Mouse (Mus musculus) small intestine, adult 2 months (tissue): Measurements from ENCODE around the gene Camkk1.

Experiments used
- CTCF ChIP-seq: fragments of 200-500 bp; IDR thresholded peaks from 2 replicates; pipeline ENCODE4 v1.5.1; 2012; ENCODE audit warnings: low read depth, mild to moderate bottlenecking, control low read depth, inconsistent platforms, low read length, moderate library complexity, mixed read lengths; ENCODE audit not compliant: insufficient replicate concordance, insufficient read length; ENCODE audit errors: extremely low read depth
- POLR2A ChIP-seq: fragments of 200-500 bp; IDR thresholded peaks from 2 replicates; pipeline ENCODE4 v1.6.1; 2012; ENCODE audit warnings: low read depth, mild to moderate bottlenecking, control low read depth, inconsistent platforms, low read length, moderate library complexity

DNA sequence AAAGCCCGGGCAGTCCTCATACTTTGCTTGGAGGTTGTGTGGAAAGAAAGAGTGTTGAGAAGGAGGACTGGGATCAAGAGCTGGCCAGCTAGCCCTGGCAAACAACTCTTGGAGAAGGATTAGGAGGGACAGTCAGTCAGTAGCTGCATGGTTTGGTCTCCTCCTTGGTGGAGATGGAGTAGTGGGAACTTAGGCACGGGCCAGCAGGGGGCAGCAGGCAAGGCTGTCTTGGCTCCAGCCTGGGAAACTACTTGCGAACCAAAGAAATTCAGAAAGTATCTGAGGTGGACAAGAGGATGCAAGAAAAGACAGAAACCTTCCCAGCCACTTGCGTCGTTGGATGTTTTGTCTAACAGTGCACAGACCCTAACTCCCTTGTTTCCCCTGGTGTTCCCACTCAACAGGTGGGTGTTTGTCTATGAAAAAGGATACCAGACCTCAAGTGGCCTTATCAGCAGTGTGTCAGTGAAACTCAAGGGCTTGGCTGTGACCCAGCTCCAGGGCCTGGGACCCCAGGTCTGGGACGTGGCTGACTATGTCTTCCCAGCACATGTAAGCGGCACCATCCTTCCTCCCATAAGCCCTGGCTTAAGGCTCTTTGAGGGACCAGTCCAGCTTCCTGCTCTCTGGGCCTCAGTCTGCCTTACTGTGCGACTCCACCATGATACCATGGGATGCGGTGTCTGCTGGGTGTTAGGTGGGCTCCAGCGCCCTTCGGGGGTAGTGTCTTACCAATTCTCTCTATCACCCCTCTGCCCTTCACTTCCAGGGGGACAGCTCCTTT lies 10.9 kb upstream of the Camkk1 start:
- TF ChIP-seq CTCF (peak; percentile 83), POLR2A (no peak)
